Mouse (Mus musculus) ZHBTc4 (cell line): Measurements from ENCODE around the gene Sucnr1.
A peak's percentile ranks its signal among the peaks of the same experiment; 100 is the strongest.

Experiments
- DNase-seq: peaks from one replicate; pipeline ENCODE4 v3.0.0-alpha.2; 2011; ENCODE audit warnings: low read depth, low spot score

The Sucnr1 gene

DNA sequence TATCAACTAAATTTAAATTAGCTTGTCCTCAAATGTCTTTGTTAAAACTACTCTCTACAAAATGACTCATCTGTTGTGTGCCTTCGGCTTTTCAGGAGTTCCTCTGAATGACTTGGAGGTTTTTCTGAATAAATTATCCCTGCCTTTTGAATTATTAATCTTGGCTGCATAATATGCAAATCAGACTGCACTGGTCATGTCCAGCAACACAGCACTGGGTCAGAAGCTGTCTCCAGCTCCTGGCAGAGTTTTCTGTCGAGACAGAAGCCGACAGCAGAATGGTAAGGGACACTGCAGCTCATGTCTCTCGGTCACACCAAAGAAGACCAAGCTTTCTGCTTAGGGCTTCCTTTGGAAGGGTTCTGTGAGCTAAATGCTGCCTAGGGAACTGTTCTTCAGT lies at the start of gene Sucnr1:
Sucnr1 (plus strand) TSS at position 222 of the 400 bp plus-strand sequence.
- no peak for DNase-seq

GRCm38 (mm10) chr3:60046221-60046913 lies 35.3 kb upstream of the Sucnr1 start:
- DNase-seq: no peak

- no peak for DNase-seq
These were observed 28.3 kb upstream of the Sucnr1 start for GRCm38 (mm10) chr3:60053231-60053927.

GRCm38 (mm10) chr3:60053931-60054330 lies 27.7 kb upstream of the Sucnr1 start:
- no peak for DNase-seq

GRCm38 (mm10) chr3:60056451-60056850 lies 25.2 kb upstream of the Sucnr1 start:
- peak; percentile 23 for DNase-seq

DNA sequence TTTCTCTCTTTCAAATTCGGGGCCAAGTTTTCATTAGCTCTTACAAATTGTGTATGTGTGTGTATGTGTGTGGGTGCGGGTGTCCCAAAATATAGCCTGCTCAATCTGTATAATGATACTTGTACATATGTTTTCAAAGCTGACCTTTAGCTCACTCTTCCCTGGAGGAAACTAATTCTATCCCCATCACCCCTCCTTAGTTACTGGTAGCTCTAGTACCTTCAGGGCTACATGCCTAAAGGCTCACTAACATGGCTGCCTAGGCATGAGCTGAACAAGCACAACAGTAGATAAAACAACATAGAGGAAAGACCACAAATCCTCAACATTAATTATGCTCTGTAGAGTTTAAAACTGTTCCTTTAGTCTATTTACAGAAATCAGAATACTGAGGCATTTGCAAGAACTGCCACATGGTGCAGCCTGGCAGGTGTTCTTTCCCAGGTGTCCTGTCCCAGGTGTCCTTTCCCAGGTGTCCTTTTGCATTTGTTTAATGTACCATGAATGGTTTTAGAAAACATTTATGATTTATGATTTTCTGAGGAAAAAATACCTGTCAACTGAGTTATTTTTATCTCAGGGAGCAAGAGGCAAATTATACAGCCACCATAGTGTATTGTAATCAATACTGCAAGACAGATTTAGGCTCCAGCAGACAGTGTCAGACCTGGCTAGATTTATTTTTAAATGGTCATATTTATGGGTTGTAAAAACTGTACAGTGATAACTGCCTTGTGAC lies 24.4 kb upstream of the Sucnr1 start:
- DNase-seq: no peak

DNA sequence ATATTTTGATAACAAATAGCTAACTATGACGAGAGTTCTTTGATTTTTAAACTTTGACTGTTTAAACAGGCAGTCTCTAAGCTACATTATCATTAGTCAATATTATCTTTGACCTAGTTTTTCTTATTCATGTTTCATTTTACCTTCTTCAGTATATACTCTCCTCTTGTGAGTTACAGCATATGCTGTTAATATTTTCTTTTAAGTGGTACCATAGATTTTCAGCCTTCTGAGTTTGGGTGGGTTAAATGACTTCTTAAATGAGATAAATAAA lies 23.9 kb upstream of the Sucnr1 start:
- no peak for DNase-seq

DNA sequence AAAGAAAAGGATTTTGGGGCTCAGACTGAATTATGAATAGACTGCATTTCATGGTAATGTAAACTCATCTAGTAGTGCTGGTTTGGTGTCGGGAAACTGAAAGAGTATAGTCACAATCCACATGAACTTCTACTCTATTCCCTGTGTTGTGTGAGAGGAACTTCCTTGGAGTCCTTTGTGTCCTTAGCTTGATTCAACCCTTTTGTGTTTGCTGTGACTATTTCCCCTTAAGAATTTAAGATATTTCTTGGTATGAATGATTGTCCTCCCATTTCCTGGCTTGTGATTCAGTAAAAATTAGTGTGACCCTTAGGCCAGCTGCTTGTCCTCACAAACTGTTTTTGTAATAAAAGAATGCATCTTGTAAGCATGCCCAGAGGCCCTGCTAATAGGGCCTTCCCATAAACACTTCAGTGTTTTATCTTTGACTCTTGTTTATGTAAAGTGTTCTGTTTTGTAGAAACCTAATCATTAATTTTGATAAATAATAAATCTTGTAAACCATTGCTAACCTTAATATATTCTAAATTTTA lies 2.7 kb upstream of the Sucnr1 start:
- DNase-seq: no peak

DNA sequence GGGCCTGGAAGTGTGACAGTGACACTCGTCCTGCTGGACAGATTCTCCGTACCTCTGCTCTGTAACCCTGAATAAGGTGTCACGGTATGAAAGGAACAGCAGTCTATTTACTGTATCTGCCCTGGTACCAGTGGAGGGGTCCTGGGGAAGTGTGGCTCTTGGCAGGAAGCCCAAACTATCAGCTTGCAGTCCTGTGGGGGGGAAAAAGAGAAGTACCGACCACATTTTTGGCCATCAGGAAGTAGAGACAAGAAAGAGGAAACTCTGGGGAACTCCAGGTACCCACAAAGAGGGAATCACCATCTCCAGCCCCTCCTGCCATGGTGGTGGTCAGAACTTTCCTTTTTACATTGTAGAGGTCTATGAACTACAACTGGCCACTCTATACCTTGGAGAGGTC lies 1.1 kb upstream of the Sucnr1 start:
- DNase-seq: no peak

- DNase-seq: no peak
These were observed 1.1 kb downstream of the Sucnr1 start for GRCm38 (mm10) chr3:60082746-60083145.

DNA sequence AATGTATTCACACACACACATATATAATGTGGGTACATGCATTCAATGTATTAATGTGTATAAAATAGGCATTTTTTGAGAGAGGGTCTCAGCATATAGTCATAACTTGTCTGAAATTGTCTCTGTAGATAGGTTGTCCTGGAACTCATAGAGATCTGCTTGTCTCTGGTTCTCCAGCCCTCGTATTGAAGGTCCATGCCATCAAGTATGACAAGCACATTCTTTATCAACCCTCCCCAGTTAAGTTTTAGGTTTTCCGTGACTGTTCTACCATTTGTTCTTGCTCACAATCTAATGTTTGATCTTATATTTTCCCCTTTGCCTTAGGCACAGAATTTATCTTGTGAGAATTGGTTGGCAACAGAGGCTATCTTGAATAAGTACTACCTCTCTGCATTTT lies 4.1 kb downstream of the Sucnr1 start:
- DNase-seq: no peak

- no peak for DNase-seq
These were observed 9.7 kb downstream of the Sucnr1 start for GRCm38 (mm10) chr3:60091321-60091720.

DNA sequence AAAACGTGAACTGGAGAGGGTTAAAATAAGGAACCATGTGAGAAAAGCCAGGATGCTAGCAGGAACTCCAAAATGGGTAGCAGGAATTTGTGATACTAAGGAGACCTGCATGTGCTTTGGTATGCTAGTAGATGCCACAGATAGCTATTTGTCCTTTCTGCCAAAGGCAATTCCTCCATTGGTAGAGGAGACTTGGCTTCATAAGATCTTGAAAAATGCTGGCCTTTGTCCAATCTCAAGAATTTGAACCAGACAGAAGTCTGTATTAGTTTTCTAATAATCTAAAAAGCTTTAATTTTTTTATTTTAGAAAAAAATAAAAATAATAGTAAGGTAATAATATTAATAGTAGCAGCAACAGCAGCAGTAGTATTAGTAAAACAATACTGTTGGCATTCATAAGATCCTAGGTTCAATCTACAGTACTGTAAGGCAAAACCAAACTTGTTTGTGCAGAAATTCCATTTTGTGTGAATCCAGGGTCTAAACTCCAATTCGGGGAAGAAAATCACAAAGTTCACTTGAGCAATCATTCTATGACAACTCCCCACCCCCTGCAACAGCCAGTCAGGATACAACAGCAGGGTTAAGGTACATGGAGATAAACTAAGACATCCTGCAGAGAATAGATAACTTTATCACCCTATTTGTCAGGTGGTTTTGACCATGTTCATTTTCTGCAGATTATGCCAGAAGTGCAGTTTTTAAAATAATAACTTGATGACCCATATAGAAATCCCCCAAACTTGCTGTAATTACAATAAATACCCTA lies 12.9 kb downstream of the Sucnr1 start:
- DNase-seq: no peak

- no peak for DNase-seq
These were observed 15.3 kb downstream of the Sucnr1 start for GRCm38 (mm10) chr3:60096941-60097340.

- no peak for DNase-seq
These were observed 15.8 kb downstream of the Sucnr1 start for GRCm38 (mm10) chr3:60097485-60097884.

GRCm38 (mm10) chr3:60098521-60098920 lies 16.9 kb downstream of the Sucnr1 start:
- DNase-seq: no peak

DNA sequence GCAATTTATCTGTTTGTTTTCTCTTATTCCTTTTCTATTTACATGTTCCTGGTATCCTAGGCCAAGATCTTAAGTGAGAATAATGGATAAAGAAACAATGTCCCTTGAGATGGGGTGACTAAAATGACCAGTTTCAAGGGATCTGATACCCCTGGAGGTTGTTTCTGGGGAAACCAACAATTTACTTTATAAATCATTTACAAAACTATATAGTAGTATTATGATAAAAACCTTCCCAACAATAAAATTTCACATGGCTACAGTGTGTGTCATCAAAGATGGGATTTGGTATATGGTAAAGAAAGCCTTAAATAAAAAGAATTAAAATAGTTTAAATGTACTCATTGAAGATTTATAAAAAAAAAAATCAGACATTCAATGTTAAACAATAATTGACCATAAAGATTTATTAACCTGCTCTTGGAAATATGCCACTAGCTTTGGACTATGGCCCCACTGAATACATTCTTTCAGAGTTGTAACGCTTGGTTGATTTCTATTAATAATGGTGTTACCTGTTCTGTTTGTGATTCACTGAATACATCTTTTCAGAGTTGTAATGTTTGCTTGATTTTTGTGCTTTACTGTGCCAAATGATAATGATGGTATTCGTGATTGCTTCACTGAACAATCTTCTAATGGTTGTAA lies 22.9 kb downstream of the Sucnr1 start:
- no peak for DNase-seq

GRCm38 (mm10) chr3:60106446-60106845 lies 24.8 kb downstream of the Sucnr1 start:
- DNase-seq: peak; percentile 63

DNA sequence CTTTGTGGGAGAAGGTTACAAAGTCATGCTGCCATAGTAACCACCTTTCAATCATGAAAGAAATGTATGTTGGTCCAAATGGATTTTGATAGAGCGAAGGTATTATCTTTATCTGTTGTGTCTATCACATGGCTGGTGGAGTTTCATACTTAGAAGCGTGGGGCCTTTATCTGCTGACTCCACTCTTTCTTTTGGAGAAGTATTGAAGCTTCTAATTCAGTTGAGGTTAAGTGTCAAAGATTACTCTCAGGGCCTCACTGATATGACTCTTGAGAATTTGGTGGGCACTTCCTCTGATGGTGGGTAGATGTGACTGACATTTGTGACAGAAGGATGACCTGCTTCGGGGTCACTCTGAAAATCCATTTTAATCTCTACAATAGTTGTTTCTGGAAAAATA lies 26.1 kb downstream of the Sucnr1 start:
- DNase-seq: no peak

GRCm38 (mm10) chr3:60108815-60109214 lies 27.1 kb downstream of the Sucnr1 start:
- DNase-seq: no peak

GRCm38 (mm10) chr3:60111135-60111710 lies 29.6 kb downstream of the Sucnr1 start:
- DNase-seq: no peak
